Mouse (Mus musculus): ENCODE results near the gene Tpx2. TPM values are rescaled to one million over a fixed set of nuclear protein-coding genes. Genes with fewer than 3 reads are reported as not detected.

Tpx2 gene
- polyA plus RNA-seq, 1 experiment from 2014 or later, result 55.7 TPM

GRCm38 (mm10) chr2:152931456-152932160, 83.8 kb downstream of the Tpx2 start:
- no peak for TF ChIP-seq CTCF (IDR thresholded peaks at IDR 0.05)
- in situ Hi-C loops (cut with MboI; ENCODE audit: low pct_unique_long_range_greater_than_20kb), result no loop called here
- ChIA-PET CTCF (interaction anchor here (1.0 to 2.4 kb wide), 2 partner anchors 13 to 83 kb away, joined by 3 to 6 read pairs; no protein-coding TSS in a partner anchor), POLR2A (interaction anchor here (0.6 to 0.7 kb wide), 2 partner anchors 205 to 542 kb away, joined by 3 to 6 read pairs; no protein-coding TSS in a partner anchor)
- DNase-seq (ENCODE audit: low read depth, low spot score) (no peak), ATAC-seq (no peak)
- no peaks in the 10 kb centered on the region for H3K27me3 ChIP-seq

- ChIA-PET CTCF (interaction anchor here (0.9 to 2.4 kb wide), 6 partner anchors 9 to 109 kb away, joined by 3 to 8 read pairs (median 4); no protein-coding TSS in a partner anchor), POLR2A (interaction anchor here (0.7 to 0.8 kb wide), 2 partner anchors 12 to 38 kb away, joined by 3 read pairs; no protein-coding TSS in a partner anchor)
- no peaks in the 10 kb centered on the region for H3K27me3 ChIP-seq
- ATAC-seq, result no peak
- no peak for TF ChIP-seq CTCF (IDR thresholded peaks at IDR 0.05)
- in situ Hi-C loops (cut with MboI; ENCODE audit: low pct_unique_long_range_greater_than_20kb), result no loop called here
- DNase-seq (ENCODE audit: low read depth, low spot score), result no peak
These were observed 85.3 kb downstream of the Tpx2 start, which contains the start of gene Foxs1 for GRCm38 (mm10) chr2:152933048-152933447. Gene Foxs1 (minus strand): TSS chr2:152933208.

GRCm38 (mm10) chr2:152933614-152934013, 85.8 kb downstream of the Tpx2 start:
- ATAC-seq (peak; percentile 62), DNase-seq (ENCODE audit: low read depth, low spot score) (no peak)
- in situ Hi-C loops (cut with MboI; ENCODE audit: low pct_unique_long_range_greater_than_20kb), result no loop called here

GRCm38 (mm10) chr2:152939846-152940245, 92.1 kb downstream of the Tpx2 start:
- CTCF ChIA-PET, result interaction anchor here (1.2 to 1.3 kb wide), 2 partner anchors 21 to 27 kb away, joined by 3 read pairs; no protein-coding TSS in a partner anchor
- POLR2A ChIA-PET, result interaction anchor here (0.6 kb wide), 1 partner anchor 201 kb away, joined by 3 read pairs; no protein-coding TSS in a partner anchor
- no peak for ATAC-seq
- TF ChIP-seq CTCF (IDR thresholded peaks at IDR 0.05), result no peak
- no peak for DNase-seq (ENCODE audit: low read depth, low spot score)
- in situ Hi-C loops (cut with MboI; ENCODE audit: low pct_unique_long_range_greater_than_20kb), result no loop called here
- peaks cover 32% of the 10 kb centered on the region for H3K27me3 ChIP-seq

More at GRCm38 (mm10) chr2:152933614-152934013, 85.8 kb downstream of the Tpx2 start:
- CTCF ChIA-PET, result interaction anchor here (0.7 to 2.4 kb wide), 9 partner anchors 9 to 108 kb away, joined by 3 to 8 read pairs (median 4); no protein-coding TSS in a partner anchor
- TF ChIP-seq CTCF (IDR thresholded peaks at IDR 0.05), result no peak
- POLR2A ChIA-PET, result interaction anchor here (0.8 kb wide), 1 partner anchor 11 kb away, joined by 3 read pairs; no protein-coding TSS in a partner anchor
- no peaks in the 10 kb centered on the region for H3K27me3 ChIP-seq

- H3K27me3 ChIP-seq, result peaks cover 38% of the 10 kb centered on the region
- no peak for TF ChIP-seq CTCF (IDR thresholded peaks at IDR 0.05)
- ChIA-PET CTCF (no interaction called here), POLR2A (no interaction called here)
- DNase-seq (ENCODE audit: low read depth, low spot score) (no peak), ATAC-seq (no peak)
- in situ Hi-C loops (cut with MboI; ENCODE audit: low pct_unique_long_range_greater_than_20kb), result no loop called here
These were observed 93.3 kb downstream of the Tpx2 start for GRCm38 (mm10) chr2:152941106-152941505.

- in situ Hi-C loops (cut with MboI; ENCODE audit: low pct_unique_long_range_greater_than_20kb), result no loop called here
- ChIA-PET POLR2A (no interaction called here), CTCF (no interaction called here)
- no peak for TF ChIP-seq CTCF (IDR thresholded peaks at IDR 0.05)
- peaks cover 38% of the 10 kb centered on the region for H3K27me3 ChIP-seq
- ATAC-seq, result no peak
- DNase-seq (ENCODE audit: low read depth, low spot score), result no peak
These were observed 94.0 kb downstream of the Tpx2 start for GRCm38 (mm10) chr2:152941776-152942175.

- H3K27me3 ChIP-seq, result peaks cover 38% of the 10 kb centered on the region
- no peak for DNase-seq (ENCODE audit: low read depth, low spot score)
- ChIA-PET CTCF (no interaction called here), POLR2A (no interaction called here)
- ATAC-seq, result no peak
- TF ChIP-seq CTCF (IDR thresholded peaks at IDR 0.05), result no peak
- in situ Hi-C loops (cut with MboI; ENCODE audit: low pct_unique_long_range_greater_than_20kb), result no loop called here
These were observed 95.2 kb downstream of the Tpx2 start for GRCm38 (mm10) chr2:152942898-152943515.

- peaks cover 38% of the 10 kb centered on the region for H3K27me3 ChIP-seq
- TF ChIP-seq CTCF (IDR thresholded peaks at IDR 0.05), result no peak
- DNase-seq (ENCODE audit: low read depth, low spot score), result no peak
- POLR2A ChIA-PET, result no interaction called here
- in situ Hi-C loops (cut with MboI; ENCODE audit: low pct_unique_long_range_greater_than_20kb), result no loop called here
- CTCF ChIA-PET, result interaction anchor here (1.4 to 1.9 kb wide), 3 partner anchors 10 to 71 kb away, joined by 4 to 6 read pairs (median 5); partner anchors contain the start of gene Foxs1
- ATAC-seq, result no peak
These were observed 95.8 kb downstream of the Tpx2 start for GRCm38 (mm10) chr2:152943568-152943967.

GRCm38 (mm10) chr2:152944013-152944412, 96.2 kb downstream of the Tpx2 start:
- DNase-seq (ENCODE audit: low read depth, low spot score), result no peak
- POLR2A ChIA-PET, result no interaction called here
- TF ChIP-seq CTCF (IDR thresholded peaks at IDR 0.05), result no peak
- H3K27me3 ChIP-seq, result peaks cover 38% of the 10 kb centered on the region
- ATAC-seq, result no peak
- CTCF ChIA-PET, result interaction anchor here (1.1 to 1.9 kb wide), 4 partner anchors 11 to 70 kb away, joined by 3 to 6 read pairs (median 4); partner anchors contain the start of gene Foxs1
- in situ Hi-C loops (cut with MboI; ENCODE audit: low pct_unique_long_range_greater_than_20kb), result no loop called here

Other genes with a start within 250 kb of the Tpx2 start
- not detected for gene Defb45, start 248.6 kb upstream of the Tpx2 start, polyA plus RNA-seq (2021)
- not detected for gene Defb36, start 243.6 kb upstream of the Tpx2 start, polyA plus RNA-seq (2021)
- gene Defb25, start 224.9 kb upstream of the Tpx2 start, polyA plus RNA-seq (2021), result not detected
- gene Rem1, start 221.0 kb upstream of the Tpx2 start, polyA plus RNA-seq (2021), result not detected
- gene H13, start 178.5 kb upstream of the Tpx2 start, polyA plus RNA-seq (2021), result 137 TPM
- gene Mcts2, start 160.9 kb upstream of the Tpx2 start, polyA plus RNA-seq (2021), result 19.9 TPM
- gene Id1, start 111.7 kb upstream of the Tpx2 start, polyA plus RNA-seq (2021), result 117 TPM
- 0.14 TPM for gene Cox4i2, start 93.8 kb upstream of the Tpx2 start, polyA plus RNA-seq (2021)
- 133 TPM for gene Bcl2l1, start 16.2 kb upstream of the Tpx2 start, polyA plus RNA-seq (2021)
- gene Mylk2, start 63.4 kb downstream of the Tpx2 start, polyA plus RNA-seq (2021), result 0.08 TPM
- gene Foxs1, start 85.2 kb downstream of the Tpx2 start, polyA plus RNA-seq (2021), result 0.04 TPM
- gene Dusp15, start 103.7 kb downstream of the Tpx2 start, polyA plus RNA-seq (2021), result 0.36 TPM
- gene Ttll9, start 114.5 kb downstream of the Tpx2 start, polyA plus RNA-seq (2021), result 0.45 TPM
- gene Pdrg1, start 167.5 kb downstream of the Tpx2 start, polyA plus RNA-seq (2021), result 131 TPM
- not detected for gene Xkr7, start 183.9 kb downstream of the Tpx2 start, polyA plus RNA-seq (2021)
- not detected for gene Ccm2l, start 218.0 kb downstream of the Tpx2 start, polyA plus RNA-seq (2021)

Measured in Patski (cell line).